ENCODE assay signal across 31 mouse cellular contexts in genomic region chr14:46427251-46427650, GRCm38 (mm10). TPM values are rescaled to one million over a fixed set of nuclear protein-coding genes. Genes with fewer than 3 reads are reported as not detected.
"Had no signal": no experiment of that assay in that cellular context is flagged by ENCODE, and none has a peak within 500 bp of the region (broad histone marks: within the 10 kb centered on the region; RNA-seq: fewer than 3 reads in every experiment).

No protein-coding gene starts in this region.

- ATAC-seq: hindbrain, embryonic 16.5 days; intestine, embryonic 16.5 days had no signal

- H3K4me3 ChIP-seq: gastrocnemius, adult 2 months; heart, embryonic 10.5 days; heart, embryonic 12.5 days; hindbrain, embryonic 10.5 days; hindbrain, embryonic 12.5 days; kidney, embryonic 15.5 days; limb, embryonic 10.5 days; limb, embryonic 12.5 days; liver, embryonic 13.5 days had no signal

- H3K4me1 ChIP-seq: heart, embryonic 10.5 days; heart, embryonic 12.5 days; hindbrain, embryonic 10.5 days; hindbrain, embryonic 12.5 days; kidney, embryonic 15.5 days; limb, embryonic 10.5 days; limb, embryonic 12.5 days; liver, embryonic 13.5 days had no signal

- DNase-seq: gastrocnemius, adult 2 months; gastrocnemius, postnatal 10 days; gastrocnemius, postnatal 25 days; heart, adult 18-20 months; heart, postnatal 10 days; heart, postnatal 4 days; kidney, adult 11 months; kidney, adult 2 months; kidney, adult 9 months; kidney, postnatal 14 days; kidney, postnatal 36 days; layer of hippocampus, adult 9-11 months; layer of hippocampus, postnatal 36 days; liver; liver, embryonic 13.5 days had no signal

- H3K9me3 ChIP-seq: heart, embryonic 10.5 days; heart, embryonic 12.5 days; hindbrain, embryonic 10.5 days; hindbrain, embryonic 12.5 days; kidney, embryonic 15.5 days; limb, embryonic 10.5 days; limb, embryonic 12.5 days; liver, embryonic 13.5 days had no signal

- H3K9ac ChIP-seq: heart, embryonic 12.5 days; hindbrain, embryonic 12.5 days; hindbrain, embryonic 14.5 days; kidney, embryonic 15.5 days; limb, embryonic 12.5 days; liver, embryonic 13.5 days had no signal

- H3K27ac ChIP-seq: gastrocnemius, adult 2 months; heart, embryonic 10.5 days; hindbrain, embryonic 10.5 days; hindbrain, embryonic 12.5 days; hindbrain, embryonic 14.5 days; kidney, embryonic 15.5 days; kidney, postnatal 0 days; limb, embryonic 10.5 days; limb, embryonic 12.5 days; liver, embryonic 13.5 days had no signal

- H3K27me3 ChIP-seq: heart, embryonic 12.5 days; hindbrain, embryonic 12.5 days; kidney, embryonic 15.5 days; limb, embryonic 12.5 days; liver, embryonic 13.5 days had no signal

- H3K36me3 ChIP-seq: heart, embryonic 10.5 days; heart, embryonic 12.5 days; hindbrain, embryonic 10.5 days; hindbrain, embryonic 12.5 days; kidney, embryonic 15.5 days; limb, embryonic 10.5 days; limb, embryonic 12.5 days; liver, embryonic 13.5 days had no signal

- H3K4me2 ChIP-seq: heart, embryonic 12.5 days; hindbrain, embryonic 12.5 days; hindbrain, embryonic 14.5 days; kidney, embryonic 15.5 days; limb, embryonic 12.5 days; liver, embryonic 11.5 days; liver, embryonic 13.5 days had no signal

RNA-seq across cellular contexts. Expression of gene Gm15217, which starts 48.0 kb away (rescaled TPM):
- polyA plus RNA-seq: heart, embryonic 14.5 days; heart, embryonic 16.5 days; hindbrain, embryonic 10.5 days; hindbrain, embryonic 12.5 days; hindbrain, embryonic 14.5 days; hindbrain, embryonic 16.5 days; large intestine, adult 2 months; limb, embryonic 12.5 days; limb, embryonic 14.5 days; liver, embryonic 11.5 days; liver, embryonic 13.5 days had no signal
